7 mouse cellular contexts compared by ENCODE assay signal in the genomic region with DNA sequence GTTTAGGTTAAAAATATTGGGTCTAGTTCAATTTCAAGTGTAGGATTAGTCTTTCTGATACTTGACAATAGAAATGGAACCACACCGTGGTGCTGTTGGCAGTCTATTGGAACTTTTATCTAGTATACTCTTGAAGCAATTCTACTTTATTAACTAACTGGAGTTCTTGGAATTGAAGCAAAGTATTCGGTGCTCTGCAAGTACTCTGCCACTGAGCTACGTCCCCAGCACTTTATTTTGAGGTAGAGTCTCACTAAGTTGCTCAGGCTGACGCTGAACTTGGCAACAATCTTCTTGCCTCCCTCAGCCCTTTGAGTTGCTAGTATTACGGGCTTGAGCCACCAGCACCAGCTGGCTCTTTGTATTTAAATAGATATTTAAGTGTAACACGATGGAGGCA. TPM values are rescaled to one million over a fixed set of nuclear protein-coding genes. Genes with fewer than 3 reads are reported as not detected.
DNase-seq lines count a peak whose midpoint lies in the region; ATAC-seq and TF ChIP-seq lines count a peak whose summit lies in the region.

No protein-coding gene starts in this region.

- H3K4me2 ChIP-seq in lung, postnatal 0 days (replicated peaks; ENCODE audit: low read depth, low read length), result peak overlapping the region; percentile 87; the same call in 1 of the 2 replicates
- H3K4me2 ChIP-seq in hindbrain, embryonic 14.5 days (replicated peaks), result peak overlapping the region; percentile 67

- H3K27me3 ChIP-seq in lung, postnatal 0 days (replicated peaks; ENCODE audit: insufficient read depth, low read length), result no peaks in the 10 kb centered on the region
- no peaks in the 10 kb centered on the region for H3K27me3 ChIP-seq in embryonic facial prominence, embryonic 10.5 days (replicated peaks; ENCODE audit: low read depth, poor library complexity, severe bottlenecking)
- H3K27me3 ChIP-seq in hindbrain, embryonic 14.5 days (ENCODE audit: control insufficient read depth, insufficient read depth, low read length), result no peaks in the 10 kb centered on the region
- H3K27me3 ChIP-seq in midbrain, embryonic 10.5 days (ENCODE audit: low read depth, poor library complexity, severe bottlenecking), result no peaks in the 10 kb centered on the region
- no peaks in the 10 kb centered on the region for H3K27me3 ChIP-seq in thymus, adult 2 months (ENCODE audit: control insufficient read depth, insufficient read depth, low read length)

- H3K36me3 ChIP-seq in lung, postnatal 0 days (ENCODE audit: insufficient read depth, low read length), result no peaks in the 10 kb centered on the region
- peaks cover 6% of the 10 kb centered on the region; the same call in 1 of the 2 replicates for H3K36me3 ChIP-seq in embryonic facial prominence, embryonic 10.5 days (replicated peaks)
- H3K36me3 ChIP-seq in hindbrain, embryonic 14.5 days (replicated peaks; ENCODE audit: control insufficient read depth, insufficient read depth), result no peaks in the 10 kb centered on the region
- peaks cover 9% of the 10 kb centered on the region for H3K36me3 ChIP-seq in midbrain, embryonic 10.5 days
- no peaks in the 10 kb centered on the region for H3K36me3 ChIP-seq in thymus, adult 2 months (ENCODE audit: control insufficient read depth, insufficient read depth, low read length)

- ATAC-seq in lung, postnatal 0 days, result no peak
- no peak for ATAC-seq in hindbrain, embryonic 14.5 days (ENCODE audit: low FRiP score)

- no peak for TF ChIP-seq POLR2A in thymus, adult 2 months (IDR thresholded peaks at IDR 0.05; ENCODE audit: control insufficient read depth, extremely low read depth, insufficient read depth, low read length, poor library complexity)

- 0 out of 2 replicates have a peak overlapping the region, but pooled peaks have one; percentile 27 for H3K9ac ChIP-seq in lung, postnatal 0 days (replicated peaks; ENCODE audit: low read depth)
- no peak overlapping the region for H3K9ac ChIP-seq in hindbrain, embryonic 14.5 days

- no peaks in the 10 kb centered on the region for H3K9me3 ChIP-seq in lung, postnatal 0 days (ENCODE audit: low read length)
- no peaks in the 10 kb centered on the region for H3K9me3 ChIP-seq in embryonic facial prominence, embryonic 10.5 days
- no peaks in the 10 kb centered on the region for H3K9me3 ChIP-seq in hindbrain, embryonic 14.5 days (ENCODE audit: control insufficient read depth, low read length)
- H3K9me3 ChIP-seq in midbrain, embryonic 10.5 days (replicated peaks), result no peaks in the 10 kb centered on the region

- TF ChIP-seq CTCF in lung, postnatal 0 days (IDR thresholded peaks at IDR 0.05), result no peak
- no peak for TF ChIP-seq CTCF in thymus, adult 2 months (IDR thresholded peaks at IDR 0.05; ENCODE audit: borderline replicate concordance, control insufficient read depth, extremely low read depth, insufficient read depth, low read length, poor library complexity)

- TF ChIP-seq EP300 in lung, postnatal 0 days (IDR thresholded peaks at IDR 0.05), result no peak

- peak overlapping the region; percentile 62 for H3K27ac ChIP-seq in lung, postnatal 0 days (ENCODE audit: low read length)
- H3K27ac ChIP-seq in embryonic facial prominence, embryonic 10.5 days (replicated peaks), result no peak overlapping the region
- H3K27ac ChIP-seq in hindbrain, embryonic 14.5 days, result no peak overlapping the region
- H3K27ac ChIP-seq in midbrain, embryonic 10.5 days (replicated peaks), result no peak overlapping the region
- no peak overlapping the region for H3K27ac ChIP-seq in thymus, adult 2 months (ENCODE audit: control insufficient read depth, insufficient read depth, low read length)

- 20% methylated on average over 6 of the region's 6 CpGs for WGBS in lung, postnatal 0 days
- 75% methylated on average over 6 of the region's 6 CpGs for WGBS in embryonic facial prominence, embryonic 10.5 days
- WGBS in hindbrain, embryonic 14.5 days, result 46% methylated on average over 6 of the region's 6 CpGs
- 80% methylated on average over 6 of the region's 6 CpGs for WGBS in midbrain, embryonic 10.5 days
- 49% methylated on average over 6 of the region's 6 CpGs for WGBS in thymus, adult 2 months

- peak; percentile 48 for DNase-seq in lung, postnatal 0 days (ENCODE audit: low spot score)
- no peak for DNase-seq in lung, postnatal 25 days (ENCODE audit: low spot score)
- DNase-seq in embryonic facial prominence, embryonic 10.5 days (ENCODE audit: low spot score), result no peak
- no peak for DNase-seq in hindbrain, embryonic 14.5 days (ENCODE audit: low spot score)
- no peak for DNase-seq in midbrain, embryonic 10.5 days (ENCODE audit: low spot score)
- no peak for DNase-seq in thymus, adult 2 months
- no peak for DNase-seq in yolk sac, embryonic 10.5 days (ENCODE audit: low spot score)

- no peak overlapping the region for H3K4me3 ChIP-seq in lung, postnatal 0 days (ENCODE audit: low read depth, low read length)
- peak overlapping the region; percentile 98 for H3K4me3 ChIP-seq in embryonic facial prominence, embryonic 10.5 days
- peak overlapping the region; percentile 82; the same call in 1 of the 2 replicates for H3K4me3 ChIP-seq in hindbrain, embryonic 14.5 days (replicated peaks; ENCODE audit: low read length)
- peak overlapping the region; percentile 97 for H3K4me3 ChIP-seq in midbrain, embryonic 10.5 days
- no peak overlapping the region for H3K4me3 ChIP-seq in thymus, adult 2 months (ENCODE audit: control insufficient read depth, insufficient read depth, low read length)

- peaks cover 3% of the 10 kb centered on the region; the same call in 1 of the 2 replicates for H3K4me1 ChIP-seq in lung, postnatal 0 days (ENCODE audit: insufficient read depth, low read depth, low read length)
- peaks cover 19% of the 10 kb centered on the region for H3K4me1 ChIP-seq in embryonic facial prominence, embryonic 10.5 days
- H3K4me1 ChIP-seq in hindbrain, embryonic 14.5 days (replicated peaks; ENCODE audit: control insufficient read depth, insufficient read depth, low read length), result peaks cover 23% of the 10 kb centered on the region
- peaks cover 22% of the 10 kb centered on the region for H3K4me1 ChIP-seq in midbrain, embryonic 10.5 days
- peaks cover 8% of the 10 kb centered on the region for H3K4me1 ChIP-seq in thymus, adult 2 months (replicated peaks; ENCODE audit: control insufficient read depth, insufficient read depth, low read length)

RNA-seq across cellular contexts. Expression of a gene that starts 1.9 kb away (rescaled TPM):
- polyA plus RNA-seq in lung, postnatal 0 days (2015; fragmentation: Nextera tagmentation; extraction: Ambion mirVana), result 30.0 and 34.7 TPM in 2 replicates
- polyA plus RNA-seq in embryonic facial prominence, embryonic 10.5 days (2016; fragmentation: Nextera tagmentation; extraction: Ambion mirVana), result 133 and 135 TPM in 2 replicates
- 41.0 and 46.7 TPM in 2 replicates for polyA plus RNA-seq in hindbrain, embryonic 14.5 days (2014; fragmentation: Nextera tagmentation; extraction: Ambion mirVana)
- polyA plus RNA-seq in midbrain, embryonic 10.5 days (2016; fragmentation: Nextera tagmentation; extraction: Ambion mirVana), result 129 and 143 TPM in 2 replicates
- 8.7 and 12.9 TPM in 2 replicates for polyA plus RNA-seq in thymus, adult 2 months (2012; rRNA removed)

RNA-seq across cellular contexts. Expression of a gene that starts 2.0 kb away (rescaled TPM):
- 77.7 and 87.3 TPM in 2 replicates for polyA plus RNA-seq in lung, postnatal 0 days (2015; fragmentation: Nextera tagmentation; extraction: Ambion mirVana)
- polyA plus RNA-seq in embryonic facial prominence, embryonic 10.5 days (2016; fragmentation: Nextera tagmentation; extraction: Ambion mirVana), result 40.5 and 42.8 TPM in 2 replicates
- 169 and 200 TPM in 2 replicates for polyA plus RNA-seq in hindbrain, embryonic 14.5 days (2014; fragmentation: Nextera tagmentation; extraction: Ambion mirVana)
- polyA plus RNA-seq in midbrain, embryonic 10.5 days (2016; fragmentation: Nextera tagmentation; extraction: Ambion mirVana), result 43.3 and 55.5 TPM in 2 replicates
- 17.2 and 18.4 TPM in 2 replicates for polyA plus RNA-seq in thymus, adult 2 months (2012; rRNA removed)

RNA-seq across cellular contexts. Expression of a gene that starts 31.6 kb away (rescaled TPM):
- polyA plus RNA-seq in lung, postnatal 0 days (2015; fragmentation: Nextera tagmentation; extraction: Ambion mirVana), result 2.4 and 2.5 TPM in 2 replicates
- polyA plus RNA-seq in embryonic facial prominence, embryonic 10.5 days (2016; fragmentation: Nextera tagmentation; extraction: Ambion mirVana), result 2.6 TPM in 2 replicates
- 4.4 and 4.7 TPM in 2 replicates for polyA plus RNA-seq in hindbrain, embryonic 14.5 days (2014; fragmentation: Nextera tagmentation; extraction: Ambion mirVana)
- 1.7 and 2.3 TPM in 2 replicates for polyA plus RNA-seq in midbrain, embryonic 10.5 days (2016; fragmentation: Nextera tagmentation; extraction: Ambion mirVana)
- polyA plus RNA-seq in thymus, adult 2 months (2012; rRNA removed), result 12.7 and 13.6 TPM in 2 replicates

Comparison
In these comparisons a context has a peak if more than half of its experiments do, and no peak if none do; other contexts are left out.
1. H3K4me3 ChIP-seq: peak in embryonic facial prominence, embryonic 10.5 days (single experiment), hindbrain, embryonic 14.5 days (single experiment) and midbrain, embryonic 10.5 days (single experiment); none in lung, postnatal 0 days (single experiment) and thymus, adult 2 months (single experiment).